Mouse (Mus musculus): ENCODE data around the gene Olfr215. TPM values are rescaled to one million over a fixed set of nuclear protein-coding genes. Genes with fewer than 3 reads are reported as not detected.

Gene Olfr215
- polyA plus RNA-seq, 1 experiment from 2014 or later = not detected

Other genes with a start within 250 kb of the Olfr215 start
- 17.0 and 19.0 TPM in 2 replicates for gene March8, start 246.2 kb downstream of the Olfr215 start, polyA plus RNA-seq (2014; fragmentation: Nextera tagmentation; extraction: Ambion mirVana)
- 0.75 and 0.98 TPM in 2 replicates for gene Alox5, start 123.0 kb downstream of the Olfr215 start, polyA plus RNA-seq (2014; fragmentation: Nextera tagmentation; extraction: Ambion mirVana)
- not detected in 2 replicates for gene Olfr211, start 95.1 kb downstream of the Olfr215 start, polyA plus RNA-seq (2014; fragmentation: Nextera tagmentation; extraction: Ambion mirVana)
- gene Olfr212, start 77.7 kb downstream of the Olfr215 start, polyA plus RNA-seq (2014; fragmentation: Nextera tagmentation; extraction: Ambion mirVana) = not detected in 2 replicates
- not detected in 2 replicates for gene Olfr213, start 45.7 kb downstream of the Olfr215 start, polyA plus RNA-seq (2014; fragmentation: Nextera tagmentation; extraction: Ambion mirVana)
- gene Gm5580, start 33.1 kb downstream of the Olfr215 start, polyA plus RNA-seq (2014; fragmentation: Nextera tagmentation; extraction: Ambion mirVana) = 0.40 and 0.52 TPM in 2 replicates
- gene Olfr214, start 30.0 kb downstream of the Olfr215 start, polyA plus RNA-seq (2014; fragmentation: Nextera tagmentation; extraction: Ambion mirVana) = not detected in 2 replicates
- 300 and 303 TPM in 2 replicates for gene Zfp422, start 44.8 kb upstream of the Olfr215 start, polyA plus RNA-seq (2014; fragmentation: Nextera tagmentation; extraction: Ambion mirVana)
- 24.5 and 29.3 TPM in 2 replicates for gene Depp1, start 66.4 kb upstream of the Olfr215 start, polyA plus RNA-seq (2014; fragmentation: Nextera tagmentation; extraction: Ambion mirVana)
- gene Rassf4, start 89.8 kb upstream of the Olfr215 start, polyA plus RNA-seq (2014; fragmentation: Nextera tagmentation; extraction: Ambion mirVana) = 5.1 and 8.1 TPM in 2 replicates
- gene Tmem72, start 132.7 kb upstream of the Olfr215 start, polyA plus RNA-seq (2014; fragmentation: Nextera tagmentation; extraction: Ambion mirVana) = 0.04 and 0.10 TPM in 2 replicates